ENCODE assay signal across 9 mouse cellular contexts in genomic region chr5:125391609-125392008, GRCm38 (mm10). TPM values are rescaled to one million over a fixed set of nuclear protein-coding genes. Genes with fewer than 3 reads are reported as not detected.
DNase-seq lines count a peak whose midpoint lies in the region; ATAC-seq lines count a peak whose summit lies in the region.
"Had no signal": no experiment of that assay in that cellular context is flagged by ENCODE, and none has a peak within 500 bp of the region (broad histone marks: within the 10 kb centered on the region; RNA-seq: fewer than 3 reads in every experiment).

No protein-coding gene starts in this region.

- peaks cover 49% of the 10 kb centered on the region for H3K4me1 ChIP-seq in hindbrain, embryonic 15.5 days (replicated peaks)

- peak; percentile 88 for DNase-seq in gastrocnemius, adult 18-20 months (ENCODE audit: low spot score)
- no peak for DNase-seq in gastrocnemius, postnatal 10 days
- DNase-seq in adrenal gland, postnatal 36 days: peak; percentile 84 to 85
- peak; percentile 55 to 68 for DNase-seq in frontal cortex, postnatal 25 days (ENCODE audit: low spot score in 2 of 2)
- peak; percentile 62 to 67 for DNase-seq in layer of hippocampus, postnatal 36 days
- peak; percentile 76 to 77 for DNase-seq in lung, postnatal 4 days
- no peak for DNase-seq in embryo, embryonic 9.5 days (ENCODE audit: extremely low spot score)

- no peak overlapping the region for H3K4me3 ChIP-seq in hindbrain, embryonic 15.5 days

- no peak overlapping the region for H3K9ac ChIP-seq in hindbrain, embryonic 15.5 days

- no peaks in the 10 kb centered on the region for H3K36me3 ChIP-seq in hindbrain, embryonic 15.5 days

- H3K27ac ChIP-seq in hindbrain, embryonic 15.5 days (replicated peaks): peak overlapping the region; percentile 98

- no peaks in the 10 kb centered on the region for H3K27me3 ChIP-seq in hindbrain, embryonic 15.5 days

- WGBS in hindbrain, embryonic 15.5 days: 77% methylated on average over 5 of the region's 5 CpGs

- ATAC-seq in hindbrain, embryonic 15.5 days (ENCODE audit: low FRiP score, low read depth): no peak

- no peaks in the 10 kb centered on the region for H3K9me3 ChIP-seq in hindbrain, embryonic 15.5 days
- H3K9me3 ChIP-seq: G1E had no signal

- H3K4me2 ChIP-seq in hindbrain, embryonic 15.5 days: no peak overlapping the region

RNA-seq across cellular contexts. Expression of gene Ubc, which starts 1.6 kb away (rescaled TPM):
- total RNA-seq in gastrocnemius, adult 18-20 months (2021): 1,000 to 10,000 TPM; 1,764 to 2,031 TPM
- total RNA-seq in gastrocnemius, postnatal 10 days (2021): 100 to 1,000 TPM; 703 to 712 TPM
- 1,000 to 10,000 TPM; 1,428 to 1,489 TPM for total RNA-seq in adrenal gland, postnatal 36 days (2021)
- 1,393 and 1,417 TPM in 2 replicates for polyA plus RNA-seq in hindbrain, embryonic 15.5 days (2015; fragmentation: Nextera tagmentation; extraction: Ambion mirVana)
- total RNA-seq in layer of hippocampus, postnatal 36 days (2021): 100 to 1,000 TPM; 766 to 814 TPM

RNA-seq across cellular contexts. Expression of gene Gm10382, which starts 2.5 kb away (rescaled TPM):
- under 1 TPM in 1 of 2 experiments, not detected in 1; 0.24 TPM for total RNA-seq in gastrocnemius, adult 18-20 months (2021)
- total RNA-seq in gastrocnemius, postnatal 10 days (2021): under 1 TPM; 0.19 to 0.36 TPM
- under 1 TPM; 0.23 to 0.40 TPM for total RNA-seq in adrenal gland, postnatal 36 days (2021)
- polyA plus RNA-seq in hindbrain, embryonic 15.5 days (2015; fragmentation: Nextera tagmentation; extraction: Ambion mirVana): 0.56 and 0.65 TPM in 2 replicates
- not detected for total RNA-seq in layer of hippocampus, postnatal 36 days (2021)
- total RNA-seq: G1E had no signal

RNA-seq across cellular contexts. Expression of gene Dhx37, which starts 42.3 kb away (rescaled TPM):
- total RNA-seq in gastrocnemius, adult 18-20 months (2021): 1 to 10 TPM; 4.5 to 5.1 TPM
- total RNA-seq in gastrocnemius, postnatal 10 days (2021): 1 to 10 TPM; 3.7 to 4.6 TPM
- 10 to 100 TPM; 16.3 to 21.9 TPM for total RNA-seq in adrenal gland, postnatal 36 days (2021)
- 10.9 and 11.6 TPM in 2 replicates for polyA plus RNA-seq in hindbrain, embryonic 15.5 days (2015; fragmentation: Nextera tagmentation; extraction: Ambion mirVana)
- total RNA-seq in layer of hippocampus, postnatal 36 days (2021): 10 to 100 TPM; 12.2 to 12.7 TPM

RNA-seq across cellular contexts. Expression of gene Bri3bp, which starts 49.8 kb away (rescaled TPM):
- total RNA-seq in gastrocnemius, adult 18-20 months (2021): 1 to 10 TPM; 2.6 to 3.2 TPM
- 1 to 10 TPM; 7.6 to 8.0 TPM for total RNA-seq in gastrocnemius, postnatal 10 days (2021)
- 10 to 100 TPM; 25.6 to 39.0 TPM for total RNA-seq in adrenal gland, postnatal 36 days (2021)
- 39.4 and 42.8 TPM in 2 replicates for polyA plus RNA-seq in hindbrain, embryonic 15.5 days (2015; fragmentation: Nextera tagmentation; extraction: Ambion mirVana)
- total RNA-seq in layer of hippocampus, postnatal 36 days (2021): 100 to 1,000 TPM; 105 to 106 TPM

RNA-seq across cellular contexts. Expression of gene Scarb1, which starts 50.7 kb away (rescaled TPM):
- total RNA-seq in gastrocnemius, adult 18-20 months (2021): 10 to 100 TPM; 10.0 to 11.0 TPM
- total RNA-seq in gastrocnemius, postnatal 10 days (2021): 10 to 100 TPM; 49.8 to 58.0 TPM
- 1,000 to 10,000 TPM; 1,867 to 4,652 TPM for total RNA-seq in adrenal gland, postnatal 36 days (2021)
- 46.6 and 52.4 TPM in 2 replicates for polyA plus RNA-seq in hindbrain, embryonic 15.5 days (2015; fragmentation: Nextera tagmentation; extraction: Ambion mirVana)
- 10 to 100 TPM; 32.1 to 32.8 TPM for total RNA-seq in layer of hippocampus, postnatal 36 days (2021)

Comparison
In these comparisons a context has a peak if more than half of its experiments do, and no peak if none do; other contexts are left out.
1. DNase-seq: peak in gastrocnemius, adult 18-20 months (single experiment), adrenal gland, postnatal 36 days (2 of 2), frontal cortex, postnatal 25 days (2 of 2), layer of hippocampus, postnatal 36 days (2 of 2) and lung, postnatal 4 days (2 of 2); none in gastrocnemius, postnatal 10 days (single experiment) and embryo, embryonic 9.5 days (single experiment).